Mouse (Mus musculus) stomach, embryonic 15.5 days (tissue): Measurements from ENCODE around the gene Iyd. TPM values are rescaled to one million over a fixed set of nuclear protein-coding genes. Genes with fewer than 3 reads are reported as not detected.
"Not testable (repeated sequence)": the region's sequence is repeated elsewhere in the genome, so short reads cannot be mapped to it uniquely, and the experiment has no call there.

ENCODE experiments used
- ATAC-seq: fragments of 200-750 bp; cut with Nextera tagmentation; 2 replicates; pipeline ENCODE4 v1.8.0; 2017; ENCODE audit warnings: low read depth, moderate number of reproducible peaks, moderate TSS enrichment; ENCODE audit not compliant: insufficient read depth, low FRiP score
- H3K27ac ChIP-seq: fragments of 300-500 bp; sonication (generic); 2 replicates; pipeline ENCODE4 v1.5.1; 2015; ENCODE audit warnings: mild to moderate bottlenecking, inconsistent platforms
- H3K27me3 ChIP-seq: fragments of 300-500 bp; sonication (generic); replicated peaks from 2 replicates; pipeline ENCODE4 v1.6.1; 2015; ENCODE audit warnings: inconsistent platforms
- H3K36me3 ChIP-seq: fragments of 300-500 bp; sonication (generic); 2 replicates; pipeline ENCODE4 v1.6.1; 2015; ENCODE audit warnings: inconsistent platforms
- H3K4me1 ChIP-seq: fragments of 300-500 bp; sonication (generic); 2 replicates; pipeline ENCODE4 v1.6.1; 2015; ENCODE audit warnings: inconsistent platforms
- H3K4me2 ChIP-seq: fragments of 300-500 bp; sonication (generic); 2 replicates; pipeline ENCODE4 v1.6.1; 2015; ENCODE audit warnings: mild to moderate bottlenecking, inconsistent platforms
- H3K4me3 ChIP-seq: fragments of 300-500 bp; sonication (generic); replicated peaks from 2 replicates; pipeline ENCODE4 v1.5.1; 2015; ENCODE audit warnings: inconsistent platforms
- H3K9ac ChIP-seq: fragments of 300-500 bp; sonication (generic); 2 replicates; pipeline ENCODE4 v1.6.1; 2015; ENCODE audit warnings: inconsistent platforms
- H3K9me3 ChIP-seq: fragments of 300-500 bp; sonication (generic); 2 replicates; pipeline ENCODE4 v1.6.1; 2016; ENCODE audit warnings: inconsistent platforms
- WGBS: fragments of 180-500 bp; shearing (Covaris S2); methylation state at CpG from one replicate; pipeline ENCODE4 v1.1.7; 2015; 5-methylcytosine and 5-hydroxymethylcytosine counted together
- polyA plus RNA-seq: library from polyadenylated mRNA; unstranded; fragments of >200 nt; fragmentation: Nextera tagmentation; extraction: Ambion mirVana; gene quantifications from 2 replicates; pipeline ENCODE4 v1.2.1, GENCODE M21; 2015

Iyd gene
- polyA plus RNA-seq, result 7.6 and 8.8 TPM in 2 replicates

DNA sequence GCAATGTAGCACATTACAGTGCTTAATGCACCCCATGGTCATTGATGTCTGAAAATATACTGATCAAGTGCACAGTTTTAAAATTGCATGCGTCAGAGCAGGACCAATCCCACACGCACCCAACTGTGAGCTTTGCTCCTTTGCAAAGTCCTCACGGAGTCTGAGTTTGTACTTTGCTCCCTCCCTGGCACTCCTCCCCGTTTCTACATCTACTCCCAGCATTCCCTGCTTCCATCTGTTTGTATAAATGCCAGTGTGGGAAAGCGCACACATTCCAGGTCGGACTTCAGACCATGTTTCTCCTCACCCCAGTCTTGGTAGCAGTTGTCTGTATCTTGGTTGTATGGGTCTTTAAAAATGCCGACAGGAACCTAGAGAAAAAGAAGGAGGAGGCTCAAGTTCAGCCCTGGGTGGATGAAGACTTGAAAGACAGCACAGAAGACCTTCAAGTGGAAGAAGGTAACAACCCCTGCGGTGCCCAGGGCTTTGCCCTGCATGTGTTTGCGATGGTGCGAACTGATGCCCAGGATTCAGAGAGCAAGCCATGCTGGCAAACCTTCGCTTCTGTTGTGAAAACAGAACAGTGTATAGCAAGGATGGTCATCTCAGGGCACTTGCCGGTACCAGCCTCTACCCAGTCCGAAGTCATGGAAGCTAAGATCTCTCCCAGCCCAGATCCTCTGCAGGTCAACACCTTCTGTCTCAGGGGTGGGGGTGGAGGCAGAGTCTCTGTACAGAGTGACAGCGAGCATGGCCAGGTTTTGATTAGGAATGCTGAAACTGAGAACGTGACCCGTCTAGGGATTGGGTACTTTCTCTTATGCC lies at the start of gene Iyd:
Gene Iyd, plus strand, starts transcription at position 238 of the 825 bp plus-strand sequence.
- peak; percentile 82 for ATAC-seq
- peak within 1 kb of the TSS; percentile 10; the same call in 1 of the 2 replicates for H3K4me2 ChIP-seq

DNA sequence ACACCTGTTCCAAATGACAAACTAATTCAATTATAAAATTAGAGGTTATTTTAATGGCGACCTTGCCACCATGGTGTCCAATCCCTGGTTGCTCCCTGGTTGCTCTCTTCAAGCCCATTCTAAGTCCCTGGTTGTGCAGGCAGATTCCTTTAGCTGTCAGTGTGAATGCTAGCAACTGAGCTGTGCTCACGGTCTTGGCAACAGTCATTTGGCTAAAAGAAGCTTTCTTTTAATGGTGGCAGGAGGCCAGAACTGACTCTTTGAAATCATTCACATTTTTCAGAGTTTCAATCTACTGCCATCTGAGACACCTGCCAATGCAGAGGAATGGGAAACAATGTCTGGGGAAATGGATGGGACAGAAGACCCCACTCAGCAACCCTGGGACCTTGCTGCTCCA lies 43.2 kb upstream of the Iyd start:
- Histone ChIP-seq H3K4me2 (no peak overlapping the region), H3K4me1 (no peaks in the 10 kb centered on the region), H3K27ac (no peak overlapping the region), H3K4me3 (no peak overlapping the region), H3K9ac (no peak overlapping the region), H3K9me3 (no peaks in the 10 kb centered on the region), H3K36me3 (no peaks in the 10 kb centered on the region), H3K27me3 (no peaks in the 10 kb centered on the region)
- ATAC-seq, result no peak
- WGBS, result 68% methylated on average over 2 of the region's 2 CpGs

More for the DNA sequence above, at the start of gene Iyd:
- Histone ChIP-seq H3K27me3 (no peaks in the 10 kb centered on the region), H3K36me3 (no peaks in the 10 kb centered on the region), H3K4me1 (peaks cover 8% of the 10 kb centered on the region; the same call in 1 of the 2 replicates), H3K9ac (no peak within 1 kb of the TSS), H3K9me3 (no peaks in the 10 kb centered on the region), H3K4me3 (no peak within 1 kb of the TSS), H3K27ac (no peak within 1 kb of the TSS)
- 69% methylated on average over 16 of the region's 16 CpGs for WGBS

GRCm38 (mm10) chr10:3500846-3501245 lies 39.2 kb upstream of the Iyd start:
- H3K27ac ChIP-seq, H3K4me3 ChIP-seq, H3K36me3 ChIP-seq, H3K4me2 ChIP-seq, ATAC-seq, H3K4me1 ChIP-seq, H3K9me3 ChIP-seq, H3K27me3 ChIP-seq, H3K9ac ChIP-seq: not testable (repeated sequence)
- WGBS, result 83% methylated on average over 6 of the region's 6 CpGs

DNA sequence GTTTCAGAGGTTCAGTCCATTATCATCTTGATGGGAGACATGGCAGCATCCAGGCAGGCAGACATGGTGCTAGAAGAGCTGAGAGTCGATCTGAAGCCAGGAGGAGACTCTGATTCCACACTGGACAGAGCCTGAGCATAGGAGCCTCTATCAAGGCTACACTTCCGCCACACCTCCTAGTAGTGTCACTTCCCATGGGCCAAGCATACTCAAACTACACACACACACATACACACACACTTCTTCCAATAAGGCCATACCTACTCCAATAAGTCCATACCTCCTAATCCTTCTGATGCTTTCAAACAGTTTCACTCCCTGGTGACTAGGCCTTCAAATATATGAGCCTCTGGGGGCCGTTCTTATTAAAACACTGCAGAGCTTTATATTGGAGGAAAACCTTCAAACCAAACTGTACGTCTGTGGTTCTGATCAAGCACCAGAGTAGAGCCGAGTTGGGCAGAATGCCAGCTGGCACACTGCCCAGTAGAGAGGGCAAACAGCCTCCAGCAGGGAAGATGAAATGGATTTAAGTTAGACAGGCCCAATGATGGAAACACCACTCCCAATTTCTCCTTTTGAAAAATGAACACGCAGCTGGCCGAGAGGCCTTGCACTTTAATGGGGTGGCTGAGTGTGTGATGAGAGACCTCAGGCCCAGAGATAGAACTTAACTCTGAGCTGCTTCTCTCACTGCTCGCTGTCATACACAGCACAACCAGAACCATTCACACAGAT lies 32.4 kb upstream of the Iyd start:
- WGBS, result 38% methylated on average over 8 of the region's 8 CpGs
- peak overlapping the region; percentile 8; the same call in 1 of the 2 replicates for H3K27ac ChIP-seq

GRCm38 (mm10) chr10:3508222-3508588 lies 31.8 kb upstream of the Iyd start:
- 63% methylated on average over 2 of the region's 2 CpGs for WGBS
- H3K36me3 ChIP-seq, result no peaks in the 10 kb centered on the region
- no peaks in the 10 kb centered on the region for H3K27me3 ChIP-seq
- no peak overlapping the region for H3K4me3 ChIP-seq
- ATAC-seq, result 0 out of 2 replicates have a peak, but pooled peaks have one; percentile 30
- H3K9ac ChIP-seq, result no peak overlapping the region
- no peaks in the 10 kb centered on the region for H3K9me3 ChIP-seq
- no peak overlapping the region for H3K4me2 ChIP-seq
- no peaks in the 10 kb centered on the region for H3K4me1 ChIP-seq
- peak overlapping the region; percentile 8; the same call in 1 of the 2 replicates for H3K27ac ChIP-seq

More for the DNA sequence above, 32.4 kb upstream of the Iyd start:
- peak; percentile 80 for ATAC-seq
- Histone ChIP-seq H3K9ac (no peak overlapping the region), H3K36me3 (no peaks in the 10 kb centered on the region), H3K4me3 (no peak overlapping the region), H3K9me3 (no peaks in the 10 kb centered on the region), H3K27me3 (no peaks in the 10 kb centered on the region), H3K4me1 (no peaks in the 10 kb centered on the region), H3K4me2 (no peak overlapping the region)

DNA sequence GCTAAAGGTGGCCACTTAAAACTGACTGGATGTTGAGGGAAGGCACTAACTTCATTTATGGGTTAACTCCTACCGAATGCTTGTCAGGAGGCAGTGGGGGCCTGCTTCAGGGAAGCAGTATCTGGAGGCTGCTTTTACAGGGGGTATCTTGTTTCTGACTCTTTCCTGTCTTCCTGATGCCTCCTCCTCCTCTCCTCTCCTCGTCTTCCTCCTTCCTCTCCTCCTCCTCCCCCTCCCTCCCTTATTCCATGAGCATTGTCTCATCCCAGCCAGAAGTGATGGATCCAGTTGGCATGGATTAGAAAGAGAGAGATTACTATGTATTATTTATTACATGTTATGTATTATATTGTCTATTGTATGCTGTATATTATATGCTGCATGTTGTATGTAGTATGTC lies 31.3 kb upstream of the Iyd start:
- WGBS, result 34% methylated on average over 2 of the region's 2 CpGs
- Histone ChIP-seq H3K9ac (no peak overlapping the region), H3K36me3 (no peaks in the 10 kb centered on the region), H3K27me3 (no peaks in the 10 kb centered on the region), H3K4me2 (no peak overlapping the region), H3K9me3 (no peaks in the 10 kb centered on the region), H3K27ac (no peak overlapping the region), H3K4me1 (no peaks in the 10 kb centered on the region), H3K4me3 (no peak overlapping the region)
- no peak for ATAC-seq

- Histone ChIP-seq H3K4me3 (no peak overlapping the region), H3K4me2 (no peak overlapping the region), H3K4me1 (no peaks in the 10 kb centered on the region), H3K27me3 (no peaks in the 10 kb centered on the region), H3K36me3 (no peaks in the 10 kb centered on the region), H3K27ac (no peak overlapping the region), H3K9ac (no peak overlapping the region), H3K9me3 (no peaks in the 10 kb centered on the region)
- ATAC-seq, result no peak
- WGBS, result 51% methylated on average over 7 of the region's 7 CpGs
Observed at GRCm38 (mm10) chr10:3509663-3510277, 30.3 kb upstream of the Iyd start.

DNA sequence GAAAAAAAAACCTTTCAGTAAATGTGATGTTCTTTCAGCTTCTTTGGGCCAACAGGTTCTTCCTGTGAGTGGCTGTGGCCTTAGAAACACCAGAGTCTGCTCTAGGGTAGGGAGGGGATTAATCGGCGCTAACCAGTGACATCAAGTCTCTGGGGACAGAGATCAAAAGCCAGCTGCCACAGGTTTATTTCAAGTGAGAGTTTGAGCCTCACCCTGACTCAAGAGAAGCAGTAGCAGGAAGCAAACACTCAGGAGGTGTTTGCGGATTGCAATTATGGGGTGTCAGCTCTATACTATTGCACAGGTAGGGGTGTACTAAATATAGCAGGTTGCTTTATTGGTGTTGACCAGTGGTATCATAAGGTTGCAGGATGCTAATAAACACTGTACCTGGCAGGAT lies 29.6 kb upstream of the Iyd start:
- Histone ChIP-seq H3K4me1 (no peaks in the 10 kb centered on the region), H3K4me3 (no peak overlapping the region), H3K9ac (no peak overlapping the region), H3K9me3 (no peaks in the 10 kb centered on the region), H3K36me3 (no peaks in the 10 kb centered on the region), H3K27ac (no peak overlapping the region), H3K4me2 (no peak overlapping the region), H3K27me3 (no peaks in the 10 kb centered on the region)
- ATAC-seq, result no peak
- WGBS, result 68% methylated on average over 3 of the region's 3 CpGs

DNA sequence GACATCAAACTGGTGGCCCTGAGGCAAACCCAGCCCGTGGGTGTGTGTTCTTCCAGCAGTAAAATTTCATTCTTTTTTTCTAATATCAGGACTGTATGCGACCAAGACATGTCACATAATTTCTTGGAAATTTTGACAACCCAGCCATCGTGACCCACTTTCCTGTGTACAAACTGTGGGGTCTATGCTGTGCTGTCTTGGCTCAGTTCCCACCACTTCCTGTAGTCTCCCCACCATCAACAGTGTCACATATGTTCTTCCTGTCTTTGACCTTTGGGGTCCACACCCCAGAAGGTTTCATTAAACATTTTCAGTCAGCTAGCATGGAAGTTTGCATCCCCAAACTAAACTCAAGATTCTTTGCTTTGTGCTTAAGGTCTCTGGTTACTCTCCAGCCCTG lies 28.6 kb upstream of the Iyd start:
- Histone ChIP-seq H3K27me3 (no peaks in the 10 kb centered on the region), H3K36me3 (no peaks in the 10 kb centered on the region), H3K9ac (no peak overlapping the region), H3K4me3 (no peak overlapping the region), H3K27ac (no peak overlapping the region), H3K4me1 (no peaks in the 10 kb centered on the region), H3K4me2 (no peak overlapping the region), H3K9me3 (no peaks in the 10 kb centered on the region)
- ATAC-seq, result no peak
- 57% methylated on average over 3 of the region's 3 CpGs for WGBS

DNA sequence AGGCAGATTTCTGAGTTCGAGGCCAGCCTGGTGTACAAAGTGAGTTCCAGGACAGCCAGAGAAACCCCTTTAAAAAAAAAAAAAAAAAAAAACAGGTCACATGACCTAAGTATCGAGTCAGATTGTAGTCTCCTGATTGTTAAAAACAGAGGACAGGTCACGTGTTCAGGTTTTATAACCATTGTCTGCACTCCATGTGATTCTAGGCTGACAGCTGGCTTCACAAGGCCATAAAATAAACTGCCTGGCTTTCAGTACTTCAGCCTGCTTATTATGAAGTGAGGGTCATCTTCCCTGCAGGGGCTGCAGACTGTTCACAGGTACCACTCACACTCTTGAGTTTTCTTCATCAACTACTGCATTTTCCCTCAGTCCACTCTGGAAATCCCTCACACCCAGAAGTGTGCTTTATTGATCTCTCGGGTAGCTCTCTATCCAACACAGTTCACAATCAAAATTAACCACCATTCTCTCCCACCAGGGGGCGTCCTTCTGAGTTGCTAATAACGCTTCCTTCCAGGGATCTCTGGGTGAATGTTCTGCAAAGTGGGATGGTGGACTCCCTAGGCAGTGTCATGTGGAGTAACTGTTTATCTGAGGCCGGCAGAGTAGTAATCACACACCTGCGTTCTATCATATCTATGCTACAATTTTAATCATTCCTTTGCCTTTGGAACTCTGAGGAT lies 27.3 kb upstream of the Iyd start:
- H3K27me3 ChIP-seq, result no peaks in the 10 kb centered on the region
- WGBS, result 69% methylated on average over 8 of the region's 8 CpGs
- H3K9me3 ChIP-seq, result no peaks in the 10 kb centered on the region
- H3K4me3 ChIP-seq, result no peak overlapping the region
- H3K9ac ChIP-seq, result no peak overlapping the region
- H3K4me1 ChIP-seq, result no peaks in the 10 kb centered on the region
- H3K36me3 ChIP-seq, result no peaks in the 10 kb centered on the region
- H3K27ac ChIP-seq, result no peak overlapping the region
- ATAC-seq, result no peak
- H3K4me2 ChIP-seq, result no peak overlapping the region

DNA sequence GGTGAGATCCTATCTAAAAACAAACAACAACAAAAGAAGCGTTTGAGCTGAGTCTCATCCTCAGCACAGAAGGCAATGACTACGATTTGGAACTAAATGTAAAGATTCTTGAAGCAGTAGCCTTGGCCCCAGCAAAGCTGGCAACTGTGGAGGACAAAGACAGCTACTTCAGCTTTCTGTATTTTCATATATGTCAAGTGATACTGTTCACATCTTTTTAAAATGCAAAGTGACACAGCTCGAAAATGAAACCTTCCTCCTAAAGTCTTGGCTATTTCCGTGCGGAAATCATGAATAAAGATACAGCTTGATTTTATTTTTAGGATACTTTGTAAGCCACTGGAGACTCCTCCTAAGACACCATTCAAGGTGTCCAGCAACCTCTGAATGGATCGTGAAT lies 26.1 kb upstream of the Iyd start:
- no peak for ATAC-seq
- 78% methylated on average over 6 of the region's 6 CpGs for WGBS
- Histone ChIP-seq H3K9ac (no peak overlapping the region), H3K4me2 (no peak overlapping the region), H3K36me3 (no peaks in the 10 kb centered on the region), H3K9me3 (no peaks in the 10 kb centered on the region), H3K4me3 (no peak overlapping the region), H3K4me1 (no peaks in the 10 kb centered on the region), H3K27me3 (no peaks in the 10 kb centered on the region), H3K27ac (no peak overlapping the region)
